Mouse (Mus musculus) bone marrow macrophage, adult 2 months (primary cell): ENCODE results near the gene Klrd1.
"Not testable (repeated sequence)": the region's sequence is repeated elsewhere in the genome, so short reads cannot be mapped to it uniquely, and the experiment has no call there.

Experiments
- CTCF ChIP-seq: IDR thresholded peaks from 2 replicates; pipeline ENCODE4 v1.5.1; 2012; ENCODE audit warnings: low read depth, mild to moderate bottlenecking, low read length, moderate library complexity
- POLR2A ChIP-seq: IDR thresholded peaks from 2 replicates; pipeline ENCODE4 v1.6.1; 2012; ENCODE audit warnings: mild to moderate bottlenecking, low read depth, low read length, borderline replicate concordance

- TF ChIP-seq CTCF, POLR2A: not testable (repeated sequence)
These were observed 51.7 kb downstream of the Klrd1 start, which contains the start of gene Klrc3 for GRCm38 (mm10) chr6:129643237-129643636.
